Mouse (Mus musculus): ENCODE measurements around the gene Riox2. TPM values are rescaled to one million over a fixed set of nuclear protein-coding genes. Genes with fewer than 3 reads are reported as not detected.

The Riox2 gene
- total RNA-seq (2014; fragmentation: Nextera tagmentation) (42.7 and 62.1 TPM in 2 replicates), total RNA-seq (2017) (73.2 and 88.1 TPM in 2 replicates)

GRCm38 (mm10) chr16:59471637-59472278 is at the start of gene Riox2:
Gene Riox2 (plus strand): TSS chr16:59471775.
- ATAC-seq (replicated peaks; ENCODE audit: low FRiP score, low TSS enrichment, poor library complexity, severe bottlenecking) = peak; percentile 91

GRCm38 (mm10) chr16:59427960-59428359 is 43.6 kb upstream of the Riox2 start:
- no peak for ATAC-seq (replicated peaks; ENCODE audit: low FRiP score, low TSS enrichment, poor library complexity, severe bottlenecking)

- ATAC-seq (replicated peaks; ENCODE audit: low FRiP score, low TSS enrichment, poor library complexity, severe bottlenecking) = no peak
These were observed 38.4 kb upstream of the Riox2 start for GRCm38 (mm10) chr16:59433181-59433580.

GRCm38 (mm10) chr16:59444880-59445559 is 26.6 kb upstream of the Riox2 start:
- no peak for ATAC-seq (replicated peaks; ENCODE audit: low FRiP score, low TSS enrichment, poor library complexity, severe bottlenecking)

- ATAC-seq (replicated peaks; ENCODE audit: low FRiP score, low TSS enrichment, poor library complexity, severe bottlenecking) = no peak
These were observed 23.4 kb upstream of the Riox2 start for GRCm38 (mm10) chr16:59448181-59448580.

GRCm38 (mm10) chr16:59449092-59449491 is 22.5 kb upstream of the Riox2 start:
- no peak for ATAC-seq (replicated peaks; ENCODE audit: low FRiP score, low TSS enrichment, poor library complexity, severe bottlenecking)

GRCm38 (mm10) chr16:59451813-59452212 is 19.8 kb upstream of the Riox2 start:
- ATAC-seq (replicated peaks; ENCODE audit: low FRiP score, low TSS enrichment, poor library complexity, severe bottlenecking) = no peak

GRCm38 (mm10) chr16:59459259-59459861 is 12.2 kb upstream of the Riox2 start:
- ATAC-seq (replicated peaks; ENCODE audit: low FRiP score, low TSS enrichment, poor library complexity, severe bottlenecking) = peak; percentile 97

GRCm38 (mm10) chr16:59463567-59463966 is 8.0 kb upstream of the Riox2 start:
- no peak for ATAC-seq (replicated peaks; ENCODE audit: low FRiP score, low TSS enrichment, poor library complexity, severe bottlenecking)

GRCm38 (mm10) chr16:59463973-59464372 is 7.6 kb upstream of the Riox2 start:
- no peak for ATAC-seq (replicated peaks; ENCODE audit: low FRiP score, low TSS enrichment, poor library complexity, severe bottlenecking)

- no peak for ATAC-seq (replicated peaks; ENCODE audit: low FRiP score, low TSS enrichment, poor library complexity, severe bottlenecking)
These were observed 1.7 kb upstream of the Riox2 start for GRCm38 (mm10) chr16:59469846-59470245.

GRCm38 (mm10) chr16:59472546-59472945 is 971 bp downstream of the Riox2 start:
- no peak for ATAC-seq (replicated peaks; ENCODE audit: low FRiP score, low TSS enrichment, poor library complexity, severe bottlenecking)

GRCm38 (mm10) chr16:59474788-59475187 is 3.2 kb downstream of the Riox2 start:
- peak; percentile 69 for ATAC-seq (replicated peaks; ENCODE audit: low FRiP score, low TSS enrichment, poor library complexity, severe bottlenecking)

- no peak for ATAC-seq (replicated peaks; ENCODE audit: low FRiP score, low TSS enrichment, poor library complexity, severe bottlenecking)
These were observed 6.4 kb downstream of the Riox2 start for GRCm38 (mm10) chr16:59477955-59478354.

GRCm38 (mm10) chr16:59487239-59487638 is 15.7 kb downstream of the Riox2 start:
- ATAC-seq (replicated peaks; ENCODE audit: low FRiP score, low TSS enrichment, poor library complexity, severe bottlenecking) = no peak

- peak; percentile 90 for ATAC-seq (replicated peaks; ENCODE audit: low FRiP score, low TSS enrichment, poor library complexity, severe bottlenecking)
These were observed 16.5 kb downstream of the Riox2 start for GRCm38 (mm10) chr16:59487975-59488548.

- ATAC-seq (replicated peaks; ENCODE audit: low FRiP score, low TSS enrichment, poor library complexity, severe bottlenecking) = no peak
These were observed 21.6 kb downstream of the Riox2 start for GRCm38 (mm10) chr16:59493199-59493598.

GRCm38 (mm10) chr16:59497947-59498346 is 26.4 kb downstream of the Riox2 start:
- no peak for ATAC-seq (replicated peaks; ENCODE audit: low FRiP score, low TSS enrichment, poor library complexity, severe bottlenecking)

- no peak for ATAC-seq (replicated peaks; ENCODE audit: low FRiP score, low TSS enrichment, poor library complexity, severe bottlenecking)
These were observed 27.6 kb downstream of the Riox2 start for GRCm38 (mm10) chr16:59499180-59499579.

- no peak for ATAC-seq (replicated peaks; ENCODE audit: low FRiP score, low TSS enrichment, poor library complexity, severe bottlenecking)
These were observed 38.3 kb downstream of the Riox2 start for GRCm38 (mm10) chr16:59509830-59510229.
